Mouse (Mus musculus) splenic B cell, adult 2 months (primary cell): ENCODE data around the gene Trpc7.

Source experiments
- DNase-seq: peaks from one replicate; pipeline ENCODE4 v3.0.0-alpha.2; 2011; ENCODE audit warnings: low read depth, low spot score
- H3K27me3 ChIP-seq: 2 replicates; pipeline ENCODE4 v1.6.1; 2012; ENCODE audit warnings: mild to moderate bottlenecking, low read length, moderate library complexity, mixed read lengths; ENCODE audit not compliant: control insufficient read depth, poor library complexity, insufficient read depth, severe bottlenecking
- H3K36me3 ChIP-seq: 2 replicates; pipeline ENCODE4 v1.6.1; 2012; ENCODE audit warnings: mild to moderate bottlenecking, low read length, moderate library complexity, mixed read lengths; ENCODE audit not compliant: control insufficient read depth, poor library complexity, insufficient read depth, severe bottlenecking

Trpc7 gene

GRCm38 (mm10) chr13:56845866-56846265 lies 49.9 kb downstream of the Trpc7 start:
- Histone ChIP-seq H3K36me3 (no peaks in the 10 kb centered on the region), H3K27me3 (no peaks in the 10 kb centered on the region)
- DNase-seq = no peak

- Histone ChIP-seq H3K27me3 (no peaks in the 10 kb centered on the region), H3K36me3 (no peaks in the 10 kb centered on the region)
- no peak for DNase-seq
Observed at GRCm38 (mm10) chr13:56815471-56815870, 80.3 kb downstream of the Trpc7 start.

- peak; percentile 55 for DNase-seq
- H3K27me3 ChIP-seq = no peaks in the 10 kb centered on the region
- H3K36me3 ChIP-seq = no peaks in the 10 kb centered on the region
Observed at GRCm38 (mm10) chr13:56806776-56807490, 88.9 kb downstream of the Trpc7 start.

- no peaks in the 10 kb centered on the region for H3K27me3 ChIP-seq
- no peak for DNase-seq
- no peaks in the 10 kb centered on the region for H3K36me3 ChIP-seq
Observed at GRCm38 (mm10) chr13:56805131-56805530, 90.7 kb downstream of the Trpc7 start.

GRCm38 (mm10) chr13:56797459-56797858 lies 98.3 kb downstream of the Trpc7 start:
- Histone ChIP-seq H3K36me3 (no peaks in the 10 kb centered on the region), H3K27me3 (no peaks in the 10 kb centered on the region)
- no peak for DNase-seq

- H3K36me3 ChIP-seq = no peaks in the 10 kb centered on the region
- no peak for DNase-seq
- H3K27me3 ChIP-seq = no peaks in the 10 kb centered on the region
Observed at GRCm38 (mm10) chr13:56795501-56795900, 100.3 kb downstream of the Trpc7 start.

GRCm38 (mm10) chr13:56794441-56794840 lies 101.4 kb downstream of the Trpc7 start:
- Histone ChIP-seq H3K27me3 (no peaks in the 10 kb centered on the region), H3K36me3 (no peaks in the 10 kb centered on the region)
- DNase-seq = no peak

GRCm38 (mm10) chr13:56792844-56793243 lies 102.9 kb downstream of the Trpc7 start:
- no peaks in the 10 kb centered on the region for H3K36me3 ChIP-seq
- no peak for DNase-seq
- H3K27me3 ChIP-seq = no peaks in the 10 kb centered on the region

GRCm38 (mm10) chr13:56790683-56791082 lies 105.1 kb downstream of the Trpc7 start:
- DNase-seq = no peak
- no peaks in the 10 kb centered on the region for H3K27me3 ChIP-seq
- no peaks in the 10 kb centered on the region for H3K36me3 ChIP-seq

- no peaks in the 10 kb centered on the region for H3K27me3 ChIP-seq
- H3K36me3 ChIP-seq = no peaks in the 10 kb centered on the region
- no peak for DNase-seq
Observed at GRCm38 (mm10) chr13:56782621-56783020, 113.2 kb downstream of the Trpc7 start.

- Histone ChIP-seq H3K36me3 (no peaks in the 10 kb centered on the region), H3K27me3 (no peaks in the 10 kb centered on the region)
- no peak for DNase-seq
Observed at GRCm38 (mm10) chr13:56781697-56782096, 114.1 kb downstream of the Trpc7 start.

GRCm38 (mm10) chr13:56780746-56781469 lies 114.9 kb downstream of the Trpc7 start:
- no peak for DNase-seq
- no peaks in the 10 kb centered on the region for H3K36me3 ChIP-seq

GRCm38 (mm10) chr13:56774304-56774703 lies 121.5 kb downstream of the Trpc7 start:
- Histone ChIP-seq H3K36me3 (no peaks in the 10 kb centered on the region), H3K27me3 (no peaks in the 10 kb centered on the region)
- DNase-seq = peak; percentile 42

More at GRCm38 (mm10) chr13:56780746-56781469, 114.9 kb downstream of the Trpc7 start:
- no peaks in the 10 kb centered on the region for H3K27me3 ChIP-seq

- no peaks in the 10 kb centered on the region for H3K27me3 ChIP-seq
- DNase-seq = no peak
- no peaks in the 10 kb centered on the region for H3K36me3 ChIP-seq
Observed at GRCm38 (mm10) chr13:56773262-56773870, 122.4 kb downstream of the Trpc7 start.

GRCm38 (mm10) chr13:56772592-56772991 lies 123.2 kb downstream of the Trpc7 start:
- H3K36me3 ChIP-seq = no peaks in the 10 kb centered on the region
- DNase-seq = no peak

More at GRCm38 (mm10) chr13:56772592-56772991, 123.2 kb downstream of the Trpc7 start:
- no peaks in the 10 kb centered on the region for H3K27me3 ChIP-seq
